Mouse (Mus musculus): ENCODE measurements around the gene Comt. TPM values are rescaled to one million over a fixed set of nuclear protein-coding genes. Genes with fewer than 3 reads are reported as not detected.

The Comt gene
- polyA plus RNA-seq, 1 experiment from 2014 or later, result 117 TPM

DNA sequence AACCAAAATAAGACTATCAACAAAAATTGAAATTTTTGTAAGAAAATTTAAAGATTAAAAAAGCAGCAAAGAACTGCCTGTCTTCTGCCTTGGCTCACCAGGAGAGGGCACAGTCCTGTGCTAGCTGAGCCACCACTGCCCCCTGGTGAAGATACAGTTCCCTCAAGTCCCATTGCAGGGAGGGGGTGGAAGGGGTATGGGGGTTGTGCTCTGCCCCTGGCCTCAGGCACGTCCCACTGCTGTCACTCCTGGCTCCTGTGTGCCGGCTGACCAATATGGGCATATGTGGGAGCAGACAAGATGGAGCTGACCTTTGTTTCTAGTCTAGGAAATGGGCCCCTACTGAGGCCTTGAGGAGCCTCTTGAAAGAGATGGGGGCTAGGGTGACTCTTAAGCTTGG lies 20.4 kb downstream of the Comt start:
- Histone ChIP-seq H3K36me3 (peaks cover 76% of the 10 kb centered on the region), H3K9me3 (replicated peaks) (no peaks in the 10 kb centered on the region), H3K9ac (replicated peaks) (no peak overlapping the region), H3K27me3 (replicated peaks) (no peaks in the 10 kb centered on the region), H3K27ac (replicated peaks) (peak overlapping the region; percentile 45; the same call in 1 of the 2 replicates), H3K4me1 (peaks cover 29% of the 10 kb centered on the region), H3K4me2 (no peak overlapping the region), H3K4me3 (replicated peaks) (no peak overlapping the region)
- ATAC-seq (ENCODE audit: low FRiP score), result no peak
- WGBS, result 8% methylated on average over 2 of the region's 2 CpGs

DNA sequence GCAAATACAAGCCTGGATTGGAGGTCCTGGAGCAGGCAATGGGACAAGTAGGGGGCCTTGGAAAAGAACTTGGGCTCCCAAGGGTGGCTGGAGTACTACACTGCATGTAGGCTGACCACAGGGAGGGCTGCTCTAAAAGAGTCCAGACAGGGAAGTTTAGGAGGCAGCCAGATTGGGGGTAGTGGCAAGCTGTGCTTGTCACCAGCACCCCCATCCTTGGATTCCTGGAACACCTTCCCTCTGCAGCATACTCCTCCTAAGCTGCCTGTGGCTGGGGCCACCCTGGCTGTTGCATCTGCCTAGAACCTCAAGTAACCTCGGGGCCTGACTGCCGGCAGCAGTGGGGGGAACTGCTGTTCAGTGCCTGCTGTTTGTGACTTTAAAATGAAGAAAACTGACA lies 20.8 kb downstream of the Comt start:
- H3K4me3 ChIP-seq (replicated peaks), result no peak overlapping the region
- H3K9ac ChIP-seq (replicated peaks), result no peak overlapping the region
- no peak overlapping the region for H3K4me2 ChIP-seq
- 78% methylated on average over 2 of the region's 2 CpGs for WGBS
- H3K27ac ChIP-seq (replicated peaks), result 0 out of 2 replicates have a peak overlapping the region, but pooled peaks have one; percentile 38
- no peaks in the 10 kb centered on the region for H3K27me3 ChIP-seq (replicated peaks)
- no peak; the same call in 1 of the 2 replicates for ATAC-seq (ENCODE audit: low FRiP score)
- H3K9me3 ChIP-seq (replicated peaks), result no peaks in the 10 kb centered on the region
- H3K36me3 ChIP-seq, result peaks cover 80% of the 10 kb centered on the region
- peaks cover 29% of the 10 kb centered on the region for H3K4me1 ChIP-seq

DNA sequence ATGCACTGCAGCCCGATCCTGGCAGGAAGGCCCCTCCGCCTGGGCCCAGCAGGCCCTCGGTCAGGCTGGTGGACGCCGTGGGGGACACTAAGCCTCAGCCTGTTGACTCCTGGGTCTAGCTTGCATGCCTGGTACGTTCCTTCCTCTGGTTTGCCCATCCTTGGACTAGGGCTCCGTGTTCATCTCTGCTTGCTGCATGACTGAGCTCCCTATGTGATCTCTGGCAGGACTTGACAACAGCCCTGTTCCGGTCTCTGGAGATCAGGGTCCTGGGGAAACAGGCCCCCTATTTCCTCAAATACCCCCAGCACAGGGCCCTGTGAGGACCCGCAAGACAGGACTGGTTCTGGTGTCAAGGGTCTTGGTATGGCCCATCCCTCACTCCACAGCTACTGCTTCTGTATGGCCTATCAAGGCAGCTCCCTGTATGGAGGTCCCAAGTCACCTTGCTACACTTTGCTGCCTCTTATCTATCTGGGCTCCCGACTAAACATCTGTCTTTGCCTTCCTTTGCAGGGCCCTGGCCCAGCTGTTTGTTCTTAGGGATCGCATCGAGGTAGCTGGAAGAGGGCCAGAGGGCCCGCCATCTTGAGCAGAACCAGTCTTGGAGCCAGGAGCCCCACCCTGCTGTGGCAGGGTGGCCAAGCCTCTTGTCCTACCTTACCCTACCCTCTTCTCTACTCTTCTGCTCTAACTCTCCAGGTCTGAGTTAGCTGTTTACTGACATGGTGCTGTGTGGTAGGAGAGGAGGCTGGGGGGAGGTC lies 21.4 kb downstream of the Comt start:
- no peaks in the 10 kb centered on the region for H3K9me3 ChIP-seq (replicated peaks)
- H3K9ac ChIP-seq (replicated peaks), result no peak overlapping the region
- ATAC-seq (ENCODE audit: low FRiP score), result no peak
- no peaks in the 10 kb centered on the region for H3K27me3 ChIP-seq (replicated peaks)
- H3K4me1 ChIP-seq, result peaks cover 31% of the 10 kb centered on the region
- WGBS, result 82% methylated on average over 13 of the region's 13 CpGs
- H3K4me2 ChIP-seq, result no peak overlapping the region
- H3K27ac ChIP-seq (replicated peaks), result peak overlapping the region; percentile 38; the same call in 1 of the 2 replicates
- peaks cover 80% of the 10 kb centered on the region for H3K36me3 ChIP-seq
- H3K4me3 ChIP-seq (replicated peaks), result no peak overlapping the region

DNA sequence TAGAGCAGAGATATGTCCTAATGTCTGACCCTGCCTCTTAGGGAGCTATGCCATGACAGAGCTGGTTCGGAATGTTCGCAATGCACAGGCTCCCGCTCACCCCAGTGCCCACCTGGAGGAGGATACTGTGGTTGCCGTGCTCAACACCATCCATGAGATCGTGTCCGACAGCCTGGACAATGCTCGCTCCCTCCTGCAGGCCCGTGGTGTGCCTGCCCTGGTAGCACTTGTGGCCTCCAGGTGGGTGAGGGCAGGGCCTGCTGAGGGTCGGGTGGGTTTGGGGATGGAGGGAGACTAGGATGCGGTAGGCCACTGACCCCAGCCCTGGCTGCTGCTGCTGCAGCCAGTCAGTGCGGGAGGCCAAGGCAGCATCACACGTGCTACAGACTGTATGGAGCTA lies 23.4 kb downstream of the Comt start:
- Histone ChIP-seq H3K4me1 (peaks cover 39% of the 10 kb centered on the region), H3K27me3 (replicated peaks) (no peaks in the 10 kb centered on the region), H3K27ac (replicated peaks) (no peak overlapping the region), H3K4me3 (replicated peaks) (no peak overlapping the region), H3K36me3 (peaks cover 87% of the 10 kb centered on the region), H3K9me3 (replicated peaks) (no peaks in the 10 kb centered on the region), H3K9ac (replicated peaks) (no peak overlapping the region), H3K4me2 (no peak overlapping the region)
- ATAC-seq (ENCODE audit: low FRiP score), result no peak
- WGBS, result 93% methylated on average over 12 of the region's 12 CpGs

DNA sequence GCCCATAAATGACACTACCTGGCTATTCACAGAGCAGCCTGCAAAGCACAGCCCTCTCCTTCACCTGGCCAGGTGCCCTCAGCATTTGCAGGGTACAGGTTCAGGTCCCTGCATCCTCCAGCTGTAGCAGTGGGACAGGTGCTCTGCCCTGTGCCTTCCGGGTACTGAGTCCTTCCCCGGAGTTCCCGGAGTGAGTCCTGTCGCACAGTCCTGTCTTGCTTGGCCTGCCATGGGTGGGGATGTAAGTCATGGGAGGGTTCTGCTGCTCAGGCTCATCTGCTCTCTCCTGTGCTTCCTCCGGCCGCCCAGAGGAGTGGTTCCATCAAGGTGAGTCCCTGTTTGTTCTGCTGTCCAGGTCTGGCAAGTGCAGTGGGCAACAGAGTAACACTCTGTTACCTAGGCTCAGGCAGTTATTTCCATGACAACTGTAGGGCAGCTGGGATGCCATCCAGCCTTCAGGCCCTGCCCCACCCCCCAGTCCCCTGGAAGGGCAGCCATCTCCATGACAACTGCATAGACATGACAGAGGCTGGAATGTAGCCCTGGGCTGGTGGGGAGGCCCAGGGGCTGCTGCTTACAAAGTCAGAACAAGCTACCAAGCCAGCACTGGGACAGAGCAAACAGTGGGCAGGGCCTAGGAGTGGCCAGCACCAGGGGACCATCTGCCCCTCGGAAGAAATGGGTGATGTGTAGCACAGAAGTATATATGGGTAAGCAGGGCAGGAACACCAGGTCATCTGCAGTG lies 26.0 kb downstream of the Comt start:
- 18% methylated on average over 7 of the region's 7 CpGs for WGBS
- peak overlapping the region; percentile 68 for H3K27ac ChIP-seq (replicated peaks)
- ATAC-seq (ENCODE audit: low FRiP score), result peak; percentile 66
- H3K27me3 ChIP-seq (replicated peaks), result no peaks in the 10 kb centered on the region
- no peaks in the 10 kb centered on the region for H3K9me3 ChIP-seq (replicated peaks)
- H3K4me3 ChIP-seq (replicated peaks), result no peak overlapping the region
- H3K4me2 ChIP-seq, result no peak overlapping the region
- H3K4me1 ChIP-seq, result peaks cover 37% of the 10 kb centered on the region
- no peak overlapping the region for H3K9ac ChIP-seq (replicated peaks)
- H3K36me3 ChIP-seq, result peaks cover 88% of the 10 kb centered on the region

DNA sequence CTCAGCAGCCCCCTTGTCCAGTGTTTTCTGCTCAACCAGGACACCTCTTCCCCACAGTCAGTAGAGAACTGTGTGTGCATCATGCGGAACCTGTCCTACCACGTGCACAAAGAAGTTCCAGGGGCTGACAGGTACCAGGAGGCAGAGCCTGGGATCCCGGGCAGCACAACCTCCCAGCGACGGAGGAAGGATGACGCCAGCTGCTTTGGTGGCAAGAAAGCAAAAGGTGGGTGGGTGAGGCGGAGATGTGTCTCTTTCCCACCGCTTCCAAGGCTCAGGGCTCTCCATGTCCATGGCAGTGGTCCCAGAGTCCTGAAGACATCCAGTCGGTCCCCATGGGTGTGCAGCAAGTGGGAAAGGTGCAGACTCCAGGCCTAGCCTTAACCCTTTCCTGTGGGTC lies 26.6 kb downstream of the Comt start:
- Histone ChIP-seq H3K4me2 (no peak overlapping the region), H3K9me3 (replicated peaks) (no peaks in the 10 kb centered on the region), H3K27ac (replicated peaks) (peak overlapping the region; percentile 68; the same call in 1 of the 2 replicates), H3K9ac (replicated peaks) (no peak overlapping the region), H3K4me1 (peaks cover 42% of the 10 kb centered on the region), H3K27me3 (replicated peaks) (no peaks in the 10 kb centered on the region), H3K36me3 (peaks cover 82% of the 10 kb centered on the region), H3K4me3 (replicated peaks) (no peak overlapping the region)
- 61% methylated on average over 9 of the region's 9 CpGs for WGBS
- no peak for ATAC-seq (ENCODE audit: low FRiP score)

DNA sequence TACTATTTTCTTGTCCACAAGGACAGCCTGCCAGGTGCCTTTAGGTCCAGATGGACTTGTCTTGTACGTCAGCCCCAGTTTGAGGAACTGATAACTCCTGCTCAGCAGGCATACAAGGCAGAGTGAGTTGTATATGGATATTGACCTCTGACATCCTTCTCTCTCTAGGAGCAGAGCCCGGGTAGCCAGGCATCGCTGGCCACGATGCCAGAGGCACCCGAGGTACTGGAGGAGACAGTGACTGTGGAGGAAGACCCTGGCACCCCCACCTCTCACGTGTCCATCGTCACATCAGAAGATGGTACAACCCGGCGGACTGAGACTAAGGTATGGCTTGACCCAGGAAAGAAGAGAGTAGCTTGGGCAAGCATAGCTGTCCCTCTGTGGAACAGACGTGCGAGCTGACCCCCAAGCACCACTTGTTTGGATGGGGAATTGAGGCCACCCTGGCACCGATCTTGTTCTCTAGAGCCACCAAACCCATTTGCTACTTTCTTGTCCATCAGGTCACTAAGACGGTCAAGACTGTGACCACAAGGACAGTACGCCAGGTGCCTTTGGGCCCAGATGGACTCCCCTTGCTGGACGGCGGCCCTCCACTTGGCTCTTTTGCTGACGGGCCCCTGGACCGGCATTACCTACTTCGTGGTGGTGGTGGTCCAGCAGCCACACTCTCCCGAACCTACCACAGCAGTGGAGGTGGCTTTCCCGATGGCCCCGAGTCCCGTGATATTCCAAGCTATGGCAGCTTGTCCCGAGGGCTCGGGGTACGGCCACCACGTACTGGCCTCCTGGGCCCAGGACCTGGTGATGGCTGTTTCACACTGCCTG lies 29.6 kb downstream of the Comt start:
- 98% methylated on average over 27 of the region's 27 CpGs for WGBS
- ATAC-seq (ENCODE audit: low FRiP score), result no peak

DNA sequence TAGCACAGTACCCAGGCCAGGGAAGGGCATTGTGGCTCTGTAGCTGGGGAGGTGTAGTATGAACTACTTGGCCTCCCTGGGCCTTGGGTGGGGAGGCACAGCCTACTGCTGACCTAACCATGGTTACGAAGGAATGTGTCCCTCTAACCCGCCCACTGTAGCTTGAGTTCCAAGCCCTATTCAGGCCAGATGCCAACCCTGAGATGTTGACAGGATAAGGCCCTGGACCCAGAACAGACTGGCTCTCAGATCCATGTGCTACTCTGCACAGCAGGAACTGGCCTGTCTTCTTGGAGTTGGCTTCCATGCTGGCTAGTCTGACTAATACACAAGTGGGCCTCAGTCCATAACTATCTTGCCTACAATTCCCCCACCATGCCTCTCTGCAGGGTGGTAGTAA lies 30.5 kb downstream of the Comt start:
- ATAC-seq (ENCODE audit: low FRiP score), result no peak
- Histone ChIP-seq H3K9ac (replicated peaks) (no peak overlapping the region), H3K36me3 (peaks cover 43% of the 10 kb centered on the region), H3K27ac (replicated peaks) (peak overlapping the region; percentile 75), H3K27me3 (replicated peaks) (no peaks in the 10 kb centered on the region), H3K9me3 (replicated peaks) (no peaks in the 10 kb centered on the region), H3K4me1 (peaks cover 62% of the 10 kb centered on the region), H3K4me2 (0 out of 2 replicates have a peak overlapping the region, but pooled peaks have one; percentile 24), H3K4me3 (replicated peaks) (no peak overlapping the region)
- WGBS, result 70% methylated on average over 2 of the region's 2 CpGs

More for the DNA sequence above, 29.6 kb downstream of the Comt start:
- H3K4me1 ChIP-seq, result peaks cover 68% of the 10 kb centered on the region
- H3K36me3 ChIP-seq, result peaks cover 51% of the 10 kb centered on the region
- no peaks in the 10 kb centered on the region for H3K9me3 ChIP-seq (replicated peaks)
- H3K27ac ChIP-seq (replicated peaks), result peak overlapping the region; percentile 75
- H3K4me2 ChIP-seq, result no peak overlapping the region
- H3K27me3 ChIP-seq (replicated peaks), result no peaks in the 10 kb centered on the region
- no peak overlapping the region for H3K4me3 ChIP-seq (replicated peaks)
- no peak overlapping the region for H3K9ac ChIP-seq (replicated peaks)

DNA sequence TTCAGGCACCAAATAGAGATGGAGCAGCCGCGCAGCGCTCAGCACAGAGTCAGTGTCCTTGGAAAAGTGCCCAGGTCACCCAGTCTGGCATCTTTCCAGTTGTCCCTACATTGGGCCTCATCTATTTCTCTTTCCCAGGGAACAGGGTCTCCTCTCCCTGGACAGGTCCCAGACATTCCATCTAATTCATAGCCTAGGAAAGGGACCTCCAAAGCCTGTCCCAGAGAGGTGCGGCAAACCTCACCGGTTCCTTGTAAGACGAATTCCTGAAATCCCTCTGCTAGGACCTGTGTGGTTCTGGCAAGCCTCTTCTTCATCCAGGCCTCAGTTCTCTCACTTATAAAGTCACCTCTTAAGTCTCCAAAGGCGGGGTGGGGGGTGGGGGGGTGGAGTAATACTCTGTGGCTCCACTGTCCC lies 31.0 kb downstream of the Comt start:
- peak overlapping the region; percentile 75 for H3K27ac ChIP-seq (replicated peaks)
- H3K4me1 ChIP-seq, result peaks cover 57% of the 10 kb centered on the region
- WGBS, result 28% methylated on average over 6 of the region's 7 CpGs
- no peaks in the 10 kb centered on the region for H3K27me3 ChIP-seq (replicated peaks)
- no peak for ATAC-seq (ENCODE audit: low FRiP score)
- H3K4me3 ChIP-seq (replicated peaks), result no peak overlapping the region
- no peak overlapping the region for H3K9ac ChIP-seq (replicated peaks)
- H3K9me3 ChIP-seq (replicated peaks), result no peaks in the 10 kb centered on the region
- peaks cover 38% of the 10 kb centered on the region for H3K36me3 ChIP-seq
- peak overlapping the region; percentile 24 for H3K4me2 ChIP-seq

DNA sequence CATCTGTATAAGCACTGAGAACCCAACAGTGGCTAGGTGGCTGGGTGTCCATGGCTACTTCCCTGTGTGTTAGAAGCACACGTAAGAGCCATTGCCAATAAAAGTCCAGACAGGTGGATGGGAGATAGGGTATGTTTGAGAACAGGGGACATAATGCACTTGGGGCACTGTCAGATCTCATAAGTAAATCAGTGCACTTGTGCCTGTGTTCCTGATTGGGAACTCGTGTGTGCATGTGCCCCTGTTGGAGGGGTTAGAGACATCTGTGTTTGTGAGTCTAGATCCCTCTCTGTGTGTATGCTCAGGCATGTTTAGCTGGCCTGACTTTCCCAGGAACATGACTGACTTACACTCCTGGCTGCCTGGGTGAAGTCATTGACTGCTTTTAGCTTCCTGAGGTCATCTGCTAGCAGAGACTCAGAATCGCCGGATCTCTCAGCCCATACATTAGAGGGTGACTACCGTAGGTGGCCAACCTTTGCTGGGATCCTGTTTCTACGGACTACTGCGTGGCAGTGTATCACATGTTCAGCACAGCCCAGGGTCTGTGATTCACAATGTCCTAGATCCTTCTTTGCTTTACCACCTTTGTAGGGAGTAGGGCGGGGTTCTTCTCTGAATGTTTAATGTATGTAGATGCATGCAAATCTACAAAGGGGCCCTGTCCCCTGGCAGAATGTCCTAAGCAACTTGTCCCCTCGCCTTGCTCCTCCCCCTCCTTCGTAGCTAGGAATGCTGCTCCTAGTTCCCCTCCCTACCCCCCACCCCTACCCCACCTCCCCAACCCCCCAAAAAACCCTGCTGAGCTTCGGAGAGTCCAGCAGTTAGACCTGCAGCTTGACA lies 31.7 kb downstream of the Comt start:
- Histone ChIP-seq H3K9me3 (replicated peaks) (no peaks in the 10 kb centered on the region), H3K36me3 (peaks cover 31% of the 10 kb centered on the region), H3K9ac (replicated peaks) (no peak overlapping the region), H3K4me1 (peaks cover 50% of the 10 kb centered on the region), H3K4me2 (peak overlapping the region; percentile 24), H3K27ac (replicated peaks) (peak overlapping the region; percentile 75), H3K4me3 (replicated peaks) (no peak overlapping the region), H3K27me3 (replicated peaks) (no peaks in the 10 kb centered on the region)
- 11% methylated on average over 11 of the region's 11 CpGs for WGBS
- ATAC-seq (ENCODE audit: low FRiP score), result no peak

DNA sequence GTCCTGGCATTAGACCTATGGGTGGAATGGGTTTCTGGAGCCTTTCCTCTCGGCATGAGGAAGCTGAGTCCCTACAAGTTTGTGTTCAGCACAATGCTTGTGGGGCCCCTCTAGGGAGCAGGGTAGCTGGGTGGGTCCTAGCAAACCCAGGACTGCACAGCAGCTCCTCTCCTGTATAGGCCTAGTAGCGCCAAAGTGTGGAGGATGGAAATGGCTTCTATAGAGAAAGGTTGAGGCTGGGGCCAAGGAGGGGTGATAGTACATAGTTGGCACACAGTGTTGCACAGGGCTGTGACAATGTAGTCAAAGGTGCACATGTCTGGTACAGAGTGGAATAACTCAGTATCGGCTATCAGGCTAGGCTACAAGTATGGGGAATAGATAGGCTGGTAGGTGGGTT lies 32.6 kb downstream of the Comt start:
- Histone ChIP-seq H3K27ac (replicated peaks) (peak overlapping the region; percentile 87), H3K27me3 (replicated peaks) (no peaks in the 10 kb centered on the region), H3K4me3 (replicated peaks) (peak overlapping the region; percentile 76), H3K36me3 (peaks cover 22% of the 10 kb centered on the region), H3K4me2 (peak overlapping the region; percentile 88), H3K4me1 (peaks cover 51% of the 10 kb centered on the region), H3K9ac (replicated peaks) (peak overlapping the region; percentile 81), H3K9me3 (replicated peaks) (no peaks in the 10 kb centered on the region)
- ATAC-seq (ENCODE audit: low FRiP score), result no peak
- WGBS, result 57% methylated on average over 3 of the region's 3 CpGs

Measured in neural tube, embryonic 15.5 days (tissue).